Mouse (Mus musculus) limb, embryonic 11.5 days (tissue): Measurements from ENCODE around the gene Sez6. TPM values are rescaled to one million over a fixed set of nuclear protein-coding genes. Genes with fewer than 3 reads are reported as not detected.

ENCODE experiments used
- ATAC-seq: fragments of 200-750 bp; cut with Nextera tagmentation; 2 replicates; pipeline ENCODE4 v1.8.0; 2017; ENCODE audit warnings: low read depth; ENCODE audit not compliant: insufficient number of reproducible peaks, low FRiP score, low TSS enrichment
- DNase-seq: peaks from one replicate; pipeline ENCODE4 v3.0.0-alpha.2; 2015; ENCODE audit warnings: low spot score
- H3K27ac ChIP-seq: fragments of 300-500 bp; sonication (generic); replicated peaks from 2 replicates; pipeline ENCODE4 v1.5.1; 2014; ENCODE audit warnings: low read depth, mild to moderate bottlenecking, low read length
- H3K27me3 ChIP-seq: fragments of 300-500 bp; sonication (generic); 2 replicates; pipeline ENCODE4 v1.6.1; 2014; ENCODE audit warnings: mild to moderate bottlenecking, low read length, mixed read lengths; ENCODE audit not compliant: control insufficient read depth, insufficient read depth
- H3K36me3 ChIP-seq: fragments of 300-500 bp; sonication (generic); 2 replicates; pipeline ENCODE4 v1.6.1; 2014; ENCODE audit warnings: mild to moderate bottlenecking, low read length, moderate library complexity, mixed read lengths; ENCODE audit not compliant: control insufficient read depth, insufficient read depth
- H3K4me1 ChIP-seq: fragments of 300-500 bp; sonication (generic); 2 replicates; pipeline ENCODE4 v1.6.1; 2014; ENCODE audit warnings: low read length, mixed read lengths; ENCODE audit not compliant: control insufficient read depth, insufficient read depth
- H3K4me2 ChIP-seq: fragments of 300-500 bp; sonication (generic); 2 replicates; pipeline ENCODE4 v1.6.1; 2014; ENCODE audit warnings: low read depth, mild to moderate bottlenecking, moderate library complexity; ENCODE audit not compliant: severe bottlenecking
- H3K4me3 ChIP-seq: fragments of 300-500 bp; sonication (generic); 2 replicates; pipeline ENCODE4 v1.5.1; 2014; ENCODE audit warnings: low read depth, low read length
- H3K9ac ChIP-seq: fragments of 300-500 bp; sonication (generic); 2 replicates; pipeline ENCODE4 v1.6.1; 2014; ENCODE audit warnings: mild to moderate bottlenecking, low read length
- H3K9me3 ChIP-seq: fragments of 300-500 bp; sonication (generic); 2 replicates; pipeline ENCODE4 v1.6.1; 2016; ENCODE audit warnings: low read length; ENCODE audit not compliant: control insufficient read depth
- WGBS: fragments of 180-500 bp; shearing (Covaris S2); extraction: QIAGEN DNeasy Blood & Tissue Kit; methylation state at CpG from one replicate; pipeline ENCODE4 v1.1.7; 2014; 5-methylcytosine and 5-hydroxymethylcytosine counted together
- polyA plus RNA-seq: library from polyadenylated mRNA; unstranded; fragments of >200 nt; fragmentation: Nextera tagmentation; extraction: Ambion mirVana; gene quantifications from 2 replicates; pipeline ENCODE4 v1.2.1, GENCODE M21; 2014

The Sez6 gene
- polyA plus RNA-seq, 1 experiment from 2014 or later: 0.23 TPM

DNA sequence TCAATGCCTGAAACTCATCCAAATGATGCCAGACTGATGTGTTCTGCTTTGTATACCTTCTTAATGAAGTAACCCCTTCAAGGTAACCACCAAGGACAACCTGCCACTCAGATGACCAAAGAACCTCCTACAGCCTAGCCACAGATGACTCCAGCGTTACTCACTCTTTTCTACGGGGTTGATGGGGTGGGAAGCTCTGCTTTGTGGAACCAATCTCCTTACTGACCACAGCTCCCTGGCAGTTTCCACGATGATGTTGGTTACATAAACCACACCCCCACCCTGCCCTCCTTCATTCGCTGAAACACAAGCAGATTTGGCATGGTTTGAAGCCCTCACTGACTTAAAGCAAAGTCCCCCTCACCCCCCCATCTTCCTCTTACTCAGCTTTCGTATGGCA lies 2.8 kb upstream of the Sez6 start:
- peaks cover 28% of the 10 kb centered on the region; the same call in 1 of the 2 replicates for H3K4me1 ChIP-seq
- WGBS: 70% methylated on average over 5 of the region's 5 CpGs
- DNase-seq (no peak), ATAC-seq (no peak)
- no peak overlapping the region for H3K4me2 ChIP-seq
- no peaks in the 10 kb centered on the region for H3K36me3 ChIP-seq
- H3K4me3 ChIP-seq: no peak overlapping the region
- peaks cover 40% of the 10 kb centered on the region for H3K27me3 ChIP-seq
- no peak overlapping the region for H3K9ac ChIP-seq
- no peak overlapping the region for H3K27ac ChIP-seq
- no peaks in the 10 kb centered on the region for H3K9me3 ChIP-seq

DNA sequence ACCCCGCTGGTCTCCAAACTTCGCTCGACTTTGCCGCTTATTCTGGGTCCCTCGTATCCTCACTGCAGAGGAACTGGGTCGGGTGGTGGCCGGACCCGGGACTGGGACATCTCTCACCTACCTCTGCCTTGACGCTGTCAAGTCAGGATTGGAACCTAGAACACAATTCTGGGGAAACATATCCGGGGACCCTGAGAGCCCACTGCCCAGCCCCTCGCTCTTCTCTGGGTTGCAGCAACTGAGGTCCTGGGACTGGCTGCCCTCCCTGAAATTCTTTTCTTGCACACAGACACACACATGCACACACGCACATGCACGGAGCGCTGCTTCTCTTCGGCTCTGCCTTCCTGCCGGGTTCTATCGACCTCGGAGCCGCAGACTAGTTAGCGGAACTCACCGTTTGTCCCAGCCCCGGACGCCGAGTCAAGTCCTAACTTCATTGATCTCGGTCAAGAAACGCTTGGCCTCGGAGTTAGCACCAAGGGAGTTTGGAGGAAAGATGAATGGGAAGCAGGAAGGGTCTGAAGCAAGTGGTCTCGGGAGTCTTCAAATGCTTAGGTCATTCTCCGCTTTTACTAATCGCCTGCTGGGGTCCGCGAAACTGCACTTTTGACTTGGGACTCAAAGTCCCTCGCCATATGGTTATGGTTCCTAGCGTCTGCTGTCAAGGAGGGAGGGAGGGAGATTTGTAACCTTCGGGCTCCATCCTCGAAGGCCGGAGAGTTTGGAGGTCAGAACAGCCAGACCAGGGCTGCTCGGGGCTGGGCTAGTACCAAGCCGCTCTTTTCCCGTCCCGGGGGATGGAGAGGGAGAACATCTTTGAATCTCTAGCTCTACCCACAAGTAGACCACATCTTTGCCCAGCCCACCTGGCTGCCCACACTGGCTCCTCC lies 1.2 kb downstream of the Sez6 start:
- peaks cover 73% of the 10 kb centered on the region for H3K27me3 ChIP-seq
- no peaks in the 10 kb centered on the region for H3K9me3 ChIP-seq
- H3K4me1 ChIP-seq: peaks cover 17% of the 10 kb centered on the region; the same call in 1 of the 2 replicates
- WGBS: 1% methylated on average over 41 of the region's 41 CpGs
- peak overlapping the region; percentile 84 for H3K4me2 ChIP-seq
- H3K4me3 ChIP-seq: peak overlapping the region; percentile 40
- no peak overlapping the region for H3K9ac ChIP-seq
- no peaks in the 10 kb centered on the region for H3K36me3 ChIP-seq
- ATAC-seq (no peak), DNase-seq (peak; percentile 43)
- H3K27ac ChIP-seq: no peak overlapping the region

DNA sequence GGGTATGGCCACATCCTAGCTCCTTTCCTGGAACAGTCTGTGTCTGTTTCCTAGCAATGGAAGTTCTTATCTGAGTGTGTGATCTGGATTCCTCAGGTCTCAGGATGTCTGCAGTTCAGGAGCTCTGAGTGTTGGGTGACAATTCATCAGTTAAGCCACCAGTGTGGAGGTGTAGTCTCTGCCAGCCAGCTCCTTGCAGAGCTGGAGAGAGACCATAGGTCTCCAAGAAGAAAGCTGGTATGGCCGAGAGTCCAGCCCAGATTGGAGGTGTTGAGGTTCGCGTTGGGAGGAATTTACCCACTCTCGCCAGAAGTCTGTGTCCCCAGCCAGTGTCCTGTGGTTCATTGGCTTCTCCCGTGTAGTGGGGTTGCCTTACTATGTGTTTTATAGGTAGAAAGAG lies 2.0 kb downstream of the Sez6 start:
- H3K4me2 ChIP-seq: no peak overlapping the region
- ATAC-seq (no peak), DNase-seq (no peak)
- H3K27me3 ChIP-seq: peaks cover 78% of the 10 kb centered on the region
- no peak overlapping the region for H3K27ac ChIP-seq
- 41% methylated on average over 5 of the region's 5 CpGs for WGBS
- no peak overlapping the region for H3K9ac ChIP-seq
- no peaks in the 10 kb centered on the region for H3K9me3 ChIP-seq
- H3K4me3 ChIP-seq: no peak overlapping the region
- no peaks in the 10 kb centered on the region for H3K36me3 ChIP-seq
- peaks cover 12% of the 10 kb centered on the region; the same call in 1 of the 2 replicates for H3K4me1 ChIP-seq

DNA sequence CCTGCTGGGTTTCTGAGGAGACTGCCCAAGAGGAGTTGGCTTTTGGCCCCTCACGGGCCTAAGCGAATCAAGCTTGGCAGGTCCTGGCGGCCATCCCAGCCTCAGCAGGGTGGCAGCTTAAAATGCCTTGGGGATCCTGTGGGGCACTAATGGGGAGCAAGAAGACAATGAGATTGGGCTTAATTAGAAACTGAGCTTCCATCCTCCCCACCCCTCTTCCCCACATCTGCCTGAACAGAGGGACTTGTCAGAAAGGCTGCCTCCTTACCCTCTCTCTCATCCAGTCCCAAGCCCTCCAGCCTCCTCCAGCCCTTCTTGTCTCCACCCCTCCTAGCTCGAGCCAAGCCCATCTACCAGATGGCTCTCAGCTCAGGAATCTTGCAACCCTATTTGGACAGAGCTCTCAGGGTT lies 3.5 kb downstream of the Sez6 start:
- H3K27me3 ChIP-seq: peaks cover 81% of the 10 kb centered on the region
- DNase-seq: no peak
- H3K9me3 ChIP-seq: no peaks in the 10 kb centered on the region
- H3K36me3 ChIP-seq: no peaks in the 10 kb centered on the region
- H3K4me2 ChIP-seq: no peak overlapping the region
- 0% methylated on average over 4 of the region's 4 CpGs for WGBS
- H3K27ac ChIP-seq: no peak overlapping the region
- peaks cover 12% of the 10 kb centered on the region; the same call in 1 of the 2 replicates for H3K4me1 ChIP-seq
- no peak for ATAC-seq
- no peak overlapping the region for H3K9ac ChIP-seq
- no peak overlapping the region for H3K4me3 ChIP-seq

DNA sequence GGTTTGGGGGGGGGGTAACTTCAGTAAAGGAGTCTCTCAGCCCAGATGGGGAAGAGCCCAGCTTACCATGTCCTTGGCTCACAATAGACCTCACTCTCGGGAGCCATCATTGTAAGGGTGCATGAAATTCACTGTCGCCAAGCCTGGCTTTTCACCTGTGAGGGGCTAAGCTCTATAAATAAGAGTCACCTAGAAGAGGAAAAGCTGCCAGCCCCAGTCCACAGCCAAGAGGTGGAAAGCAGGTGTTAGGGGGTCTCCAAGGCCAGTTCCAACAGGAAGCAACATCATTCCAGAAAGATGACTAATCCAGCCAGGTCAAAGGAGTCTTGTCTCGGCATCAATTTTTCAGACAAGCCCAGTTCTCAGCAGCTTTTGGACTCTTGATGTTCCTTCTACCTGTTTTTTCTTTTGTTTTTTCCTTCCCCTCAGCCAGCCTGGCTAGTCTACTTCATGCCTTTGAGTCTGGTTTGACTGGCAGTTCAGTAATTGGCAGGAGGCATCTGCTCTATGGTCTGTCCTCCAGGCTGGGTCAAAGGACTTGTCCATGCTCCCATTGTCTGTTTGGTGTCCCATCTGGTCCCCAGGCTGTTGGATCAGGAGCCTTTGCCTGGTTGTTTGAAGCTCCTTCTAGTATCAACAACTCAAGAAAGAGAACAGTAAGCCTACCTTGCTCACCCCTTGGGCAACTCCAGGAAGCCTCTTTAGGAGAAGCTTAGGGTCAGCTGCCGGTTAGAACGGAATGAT lies 4.1 kb downstream of the Sez6 start:
- no peak overlapping the region for H3K9ac ChIP-seq
- DNase-seq (no peak), ATAC-seq (no peak)
- no peaks in the 10 kb centered on the region for H3K36me3 ChIP-seq
- no peaks in the 10 kb centered on the region for H3K9me3 ChIP-seq
- H3K27me3 ChIP-seq: peaks cover 81% of the 10 kb centered on the region
- no peak overlapping the region for H3K4me3 ChIP-seq
- no peak overlapping the region for H3K27ac ChIP-seq
- WGBS: 63% methylated on average over 5 of the region's 5 CpGs
- peaks cover 12% of the 10 kb centered on the region for H3K4me1 ChIP-seq
- no peak overlapping the region for H3K4me2 ChIP-seq

DNA sequence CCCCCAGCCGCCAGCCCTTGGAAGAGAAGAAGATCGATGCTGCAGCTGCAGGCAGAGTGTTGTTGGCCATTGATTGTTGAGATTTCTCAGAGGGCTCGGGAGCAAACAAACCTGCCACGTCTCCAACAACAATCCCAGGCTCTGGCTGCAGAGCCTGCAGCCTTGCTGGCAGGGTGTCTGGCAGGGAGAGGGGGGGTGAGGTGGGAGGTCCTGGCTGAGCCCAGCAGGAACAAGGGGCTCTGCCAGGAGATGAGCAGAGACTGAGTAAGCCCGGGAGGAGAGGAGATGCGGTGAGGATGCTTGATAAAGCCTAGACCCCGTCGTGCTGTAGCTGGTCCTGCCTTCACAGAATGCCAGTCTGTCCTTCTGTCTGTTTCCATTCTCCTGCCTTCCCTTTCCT lies 6.2 kb downstream of the Sez6 start:
- Histone ChIP-seq H3K9ac (no peak overlapping the region), H3K36me3 (no peaks in the 10 kb centered on the region), H3K27ac (no peak overlapping the region), H3K4me3 (no peak overlapping the region), H3K4me1 (no peaks in the 10 kb centered on the region; the same call in 1 of the 2 replicates), H3K27me3 (peaks cover 71% of the 10 kb centered on the region), H3K4me2 (no peak overlapping the region; the same call in 1 of the 2 replicates), H3K9me3 (no peaks in the 10 kb centered on the region)
- 9% methylated on average over 8 of the region's 8 CpGs for WGBS
- ATAC-seq: no peak
- no peak for DNase-seq

DNA sequence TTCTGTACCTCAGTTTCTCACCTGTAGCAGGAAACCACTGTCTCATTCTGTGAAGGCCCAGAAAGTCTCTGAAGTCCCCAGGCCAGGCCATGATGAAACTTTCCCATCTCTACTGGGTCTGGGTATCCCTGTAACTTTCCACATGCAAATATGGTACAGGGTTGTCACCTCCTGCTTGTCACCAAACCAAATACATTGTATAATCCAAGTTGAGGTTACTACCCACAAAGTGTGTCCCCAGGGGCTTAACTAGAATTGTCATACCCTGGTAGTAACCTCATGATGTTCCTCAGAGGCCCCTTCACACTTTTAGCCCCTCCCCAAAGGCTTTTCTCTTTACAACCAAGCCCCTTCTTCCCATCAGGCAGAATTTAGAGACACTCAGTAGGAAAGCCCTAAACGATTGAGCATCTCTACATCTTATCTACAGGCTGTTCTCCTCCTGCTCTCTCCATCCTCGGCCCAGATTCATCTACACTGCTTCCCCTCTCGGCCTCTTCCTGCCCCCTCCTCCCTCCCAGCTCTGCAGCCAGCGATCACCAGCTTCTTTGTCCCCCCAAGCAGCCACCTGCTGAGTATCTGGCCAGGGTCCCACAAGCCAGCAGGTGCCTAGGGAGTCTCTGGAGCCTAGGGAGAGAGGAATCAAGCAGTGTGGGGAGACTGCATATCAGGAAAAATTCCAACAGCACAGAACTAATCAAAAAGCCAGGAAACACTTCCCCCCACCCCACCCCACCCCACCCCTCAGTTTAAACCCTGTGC lies 7.2 kb downstream of the Sez6 start:
- DNase-seq (no peak), ATAC-seq (no peak)
- H3K4me2 ChIP-seq: no peak overlapping the region
- H3K4me1 ChIP-seq: peaks cover 9% of the 10 kb centered on the region
- H3K36me3 ChIP-seq: no peaks in the 10 kb centered on the region
- 20% methylated on average over 4 of the region's 4 CpGs for WGBS
- no peak overlapping the region for H3K4me3 ChIP-seq
- H3K27me3 ChIP-seq: peaks cover 61% of the 10 kb centered on the region
- H3K9me3 ChIP-seq: no peaks in the 10 kb centered on the region
- H3K9ac ChIP-seq: no peak overlapping the region
- H3K27ac ChIP-seq: no peak overlapping the region

DNA sequence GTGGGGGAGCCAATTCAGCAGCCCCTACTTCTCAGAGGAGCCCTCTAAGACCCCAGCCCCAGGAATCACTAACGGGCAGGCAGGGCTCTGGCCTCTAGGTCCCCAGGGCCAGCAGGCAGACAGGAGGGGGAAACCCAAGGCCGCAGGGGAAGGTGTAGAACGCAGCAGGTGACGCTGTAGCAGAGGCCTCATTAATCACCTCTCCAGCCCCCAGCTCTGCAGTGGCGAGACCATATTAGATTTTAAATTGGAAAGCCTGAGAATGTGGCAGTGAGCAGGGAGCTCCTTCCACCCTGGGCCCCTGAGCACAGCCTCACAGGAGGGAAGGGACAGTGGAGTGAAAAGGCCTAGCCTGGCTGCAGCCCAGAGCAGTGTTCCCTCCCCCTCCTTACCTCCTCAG lies 11.6 kb downstream of the Sez6 start:
- Histone ChIP-seq H3K9me3 (no peaks in the 10 kb centered on the region), H3K4me2 (peak overlapping the region; percentile 15; the same call in 1 of the 2 replicates), H3K27me3 (peaks cover 42% of the 10 kb centered on the region), H3K36me3 (no peaks in the 10 kb centered on the region), H3K4me1 (peaks cover 11% of the 10 kb centered on the region), H3K27ac (no peak overlapping the region), H3K4me3 (no peak overlapping the region), H3K9ac (no peak overlapping the region)
- WGBS: 7% methylated on average over 5 of the region's 5 CpGs
- ATAC-seq (no peak), DNase-seq (peak; percentile 41)
